Mouse (Mus musculus) erythroblast, embryonic 14.5 days (primary cell): ENCODE results near the gene Rnf11. TPM values are rescaled to one million over a fixed set of nuclear protein-coding genes. Genes with fewer than 3 reads are reported as not detected.
A peak's percentile ranks its signal among the peaks of the same experiment; 100 is the strongest.

ENCODE experiments used
- H3K27me3 ChIP-seq: 2 replicates; pipeline ENCODE4 v1.6.1; 2012; ENCODE audit warnings: inconsistent platforms; ENCODE audit not compliant: control insufficient read depth
- H3K36me3 ChIP-seq: 2 replicates; pipeline ENCODE4 v1.6.1; 2012; ENCODE audit warnings: mild to moderate bottlenecking, inconsistent platforms; ENCODE audit not compliant: control insufficient read depth
- H3K4me1 ChIP-seq: 2 replicates; pipeline ENCODE4 v1.6.1; 2012; ENCODE audit warnings: inconsistent platforms; ENCODE audit not compliant: control insufficient read depth
- H3K4me3 ChIP-seq: replicated peaks from 2 replicates; pipeline ENCODE3; 2012; ENCODE audit warnings: moderate library complexity, mild to moderate bottlenecking, inconsistent platforms
- H3K9me3 ChIP-seq: 2 replicates; pipeline ENCODE4 v1.6.1; 2012; ENCODE audit warnings: low read length, inconsistent platforms, mixed read lengths; ENCODE audit not compliant: control insufficient read depth
- GATA1 ChIP-seq: IDR thresholded peaks from 2 replicates; pipeline ENCODE4 v1.6.1; 2012; ENCODE audit warnings: low read length, inconsistent platforms, mixed read lengths
- TAL1 ChIP-seq: IDR thresholded peaks from 3 replicates; pipeline ENCODE4 v1.6.1; 2012; ENCODE audit warnings: low read length, inconsistent platforms, mixed read lengths
- polyA plus RNA-seq: library from polyadenylated mRNA; stranded (reverse); fragments of >175 nt; gene quantifications from 2 replicates; pipeline ENCODE4 v1.2.3, GENCODE M21; 2012

Rnf11 gene
- 23.6 and 24.5 TPM in 2 replicates for polyA plus RNA-seq

- Histone ChIP-seq H3K4me1 (peaks cover 23% of the 10 kb centered on the region), H3K27me3 (peaks cover 42% of the 10 kb centered on the region), H3K36me3 (no peaks in the 10 kb centered on the region), H3K4me3 (no peak within 1 kb of the TSS), H3K9me3 (no peaks in the 10 kb centered on the region)
- TF ChIP-seq GATA1 = no peak
- TF ChIP-seq TAL1 = no peak
Observed at GRCm38 (mm10) chr4:109484621-109485020, at the start of gene Rnf11. Gene Rnf11 (minus strand): TSS chr4:109484728.

GRCm38 (mm10) chr4:109531111-109531510 is 46.6 kb upstream of the Rnf11 start, which contains the start of gene 4930522H14Rik:
Gene 4930522H14Rik (minus strand): TSS chr4:109531297.
- Histone ChIP-seq H3K4me1 (no peaks in the 10 kb centered on the region), H3K36me3 (no peaks in the 10 kb centered on the region), H3K27me3 (peaks cover 2% of the 10 kb centered on the region; the same call in 1 of the 2 replicates), H3K4me3 (no peak within 1 kb of the TSS), H3K9me3 (no peaks in the 10 kb centered on the region)
- TF ChIP-seq GATA1 = no peak
- TF ChIP-seq TAL1 = no peak

GRCm38 (mm10) chr4:109530245-109530816 is 45.8 kb upstream of the Rnf11 start:
- Histone ChIP-seq H3K4me1 (no peaks in the 10 kb centered on the region), H3K27me3 (peaks cover 2% of the 10 kb centered on the region; the same call in 1 of the 2 replicates)
- TF ChIP-seq TAL1 = no peak
- TF ChIP-seq GATA1 = no peak

GRCm38 (mm10) chr4:109504885-109505284 is 20.4 kb upstream of the Rnf11 start:
- Histone ChIP-seq H3K27me3 (peaks cover 24% of the 10 kb centered on the region), H3K4me1 (peaks cover 2% of the 10 kb centered on the region), H3K36me3 (no peaks in the 10 kb centered on the region), H3K9me3 (no peaks in the 10 kb centered on the region), H3K4me3 (no peak overlapping the region)
- TF ChIP-seq TAL1 = no peak
- TF ChIP-seq GATA1 = no peak

More at GRCm38 (mm10) chr4:109530245-109530816, 45.8 kb upstream of the Rnf11 start:
- H3K36me3 ChIP-seq = no peaks in the 10 kb centered on the region
- no peaks in the 10 kb centered on the region for H3K9me3 ChIP-seq
- no peak overlapping the region for H3K4me3 ChIP-seq

- TF ChIP-seq TAL1 (no peak), GATA1 (no peak)
- H3K9me3 ChIP-seq = no peaks in the 10 kb centered on the region
Observed at GRCm38 (mm10) chr4:109498476-109498875, 13.9 kb upstream of the Rnf11 start.

GRCm38 (mm10) chr4:109493581-109493980 is 9.1 kb upstream of the Rnf11 start:
- TF ChIP-seq GATA1 = no peak
- TF ChIP-seq TAL1 = no peak
- Histone ChIP-seq H3K4me3 (no peak overlapping the region), H3K9me3 (no peaks in the 10 kb centered on the region), H3K27me3 (peaks cover 13% of the 10 kb centered on the region), H3K36me3 (no peaks in the 10 kb centered on the region), H3K4me1 (peaks cover 10% of the 10 kb centered on the region)

More at GRCm38 (mm10) chr4:109498476-109498875, 13.9 kb upstream of the Rnf11 start:
- no peak overlapping the region for H3K4me3 ChIP-seq
- H3K27me3 ChIP-seq = peaks cover 26% of the 10 kb centered on the region
- no peaks in the 10 kb centered on the region for H3K36me3 ChIP-seq
- no peaks in the 10 kb centered on the region for H3K4me1 ChIP-seq

GRCm38 (mm10) chr4:109488812-109489211 is 4.3 kb upstream of the Rnf11 start:
- H3K4me1 ChIP-seq = peaks cover 25% of the 10 kb centered on the region
- no peaks in the 10 kb centered on the region for H3K36me3 ChIP-seq
- no peaks in the 10 kb centered on the region for H3K9me3 ChIP-seq
- H3K4me3 ChIP-seq = no peak overlapping the region
- 0 out of 3 replicates have a peak, but pooled peaks have one; percentile 13 for TF ChIP-seq TAL1
- no peak for TF ChIP-seq GATA1
- H3K27me3 ChIP-seq = peaks cover 14% of the 10 kb centered on the region

- H3K4me1 ChIP-seq = peaks cover 9% of the 10 kb centered on the region
- no peaks in the 10 kb centered on the region for H3K36me3 ChIP-seq
- H3K4me3 ChIP-seq = no peak overlapping the region
- H3K27me3 ChIP-seq = peaks cover 58% of the 10 kb centered on the region
- no peak for TF ChIP-seq TAL1
- no peak for TF ChIP-seq GATA1
- H3K9me3 ChIP-seq = no peaks in the 10 kb centered on the region
Observed at GRCm38 (mm10) chr4:109482701-109483100, 1.8 kb downstream of the Rnf11 start.

GRCm38 (mm10) chr4:109481424-109481823 is 3.1 kb downstream of the Rnf11 start:
- peaks cover 58% of the 10 kb centered on the region for H3K27me3 ChIP-seq
- no peak overlapping the region for H3K4me3 ChIP-seq
- no peak for TF ChIP-seq TAL1
- no peaks in the 10 kb centered on the region for H3K36me3 ChIP-seq
- H3K4me1 ChIP-seq = peaks cover 10% of the 10 kb centered on the region
- H3K9me3 ChIP-seq = no peaks in the 10 kb centered on the region
